Mouse (Mus musculus): ENCODE results near the gene Nudt15.

GRCm38 (mm10) chr14:73494122-73494521 is 53.9 kb downstream of the Nudt15 start:
- no peak for TF ChIP-seq CTCF (IDR thresholded peaks at IDR 0.05; ENCODE audit: borderline replicate concordance, control insufficient read depth, extremely low read depth, insufficient read depth, low read length, poor library complexity)
- no peak for TF ChIP-seq POLR2A (IDR thresholded peaks at IDR 0.05; ENCODE audit: control insufficient read depth, extremely low read depth, insufficient read depth, low read length, poor library complexity)
